Mouse (Mus musculus): ENCODE measurements around the gene Pabpc1l. TPM values are rescaled to one million over a fixed set of nuclear protein-coding genes. Genes with fewer than 3 reads are reported as not detected.

The Pabpc1l gene
- polyA plus RNA-seq (2016; fragmentation: Nextera tagmentation; extraction: Ambion mirVana), result 1.5 and 1.6 TPM in 2 replicates

GRCm38 (mm10) chr2:164025150-164025549 lies at the start of gene Pabpc1l:
Gene Pabpc1l (plus strand): TSS chr2:164025450.
- H3K36me3 ChIP-seq (replicated peaks), result peaks cover 4% of the 10 kb centered on the region
- peaks cover 10% of the 10 kb centered on the region for H3K4me1 ChIP-seq
- no peak within 1 kb of the TSS for H3K4me3 ChIP-seq
- no peaks in the 10 kb centered on the region for H3K27me3 ChIP-seq (ENCODE audit: poor library complexity, severe bottlenecking)
- no peak within 1 kb of the TSS for H3K27ac ChIP-seq
- H3K9me3 ChIP-seq, result no peaks in the 10 kb centered on the region
- DNase-seq (ENCODE audit: extremely low spot score, low spot score), result no peak
- 88% methylated on average over 16 of the region's 16 CpGs for WGBS

- peaks cover 5% of the 10 kb centered on the region for H3K9me3 ChIP-seq
- H3K36me3 ChIP-seq (replicated peaks), result no peaks in the 10 kb centered on the region
- no peak overlapping the region for H3K27ac ChIP-seq
- DNase-seq (ENCODE audit: extremely low spot score, low spot score), result no peak
- no peaks in the 10 kb centered on the region for H3K4me1 ChIP-seq
- H3K27me3 ChIP-seq (ENCODE audit: poor library complexity, severe bottlenecking), result no peaks in the 10 kb centered on the region
- 85% methylated on average over 6 of the region's 7 CpGs for WGBS
- no peak overlapping the region for H3K4me3 ChIP-seq
Observed at GRCm38 (mm10) chr2:163976448-163976847, 48.8 kb upstream of the Pabpc1l start.

GRCm38 (mm10) chr2:163987233-163987632 lies 38.0 kb upstream of the Pabpc1l start:
- Histone ChIP-seq H3K27ac (no peak overlapping the region), H3K4me1 (no peaks in the 10 kb centered on the region), H3K4me3 (no peak overlapping the region), H3K9me3 (no peaks in the 10 kb centered on the region), H3K36me3 (replicated peaks) (no peaks in the 10 kb centered on the region), H3K27me3 (ENCODE audit: poor library complexity, severe bottlenecking) (no peaks in the 10 kb centered on the region)
- WGBS, result 89% methylated on average over 8 of the region's 8 CpGs
- DNase-seq (ENCODE audit: extremely low spot score, low spot score), result no peak

GRCm38 (mm10) chr2:163992871-163993270 lies 32.4 kb upstream of the Pabpc1l start:
- Histone ChIP-seq H3K27me3 (ENCODE audit: poor library complexity, severe bottlenecking) (no peaks in the 10 kb centered on the region), H3K36me3 (replicated peaks) (peaks cover 10% of the 10 kb centered on the region), H3K4me1 (peaks cover 31% of the 10 kb centered on the region), H3K9me3 (no peaks in the 10 kb centered on the region), H3K4me3 (no peak overlapping the region), H3K27ac (no peak overlapping the region)
- no peak for DNase-seq (ENCODE audit: extremely low spot score, low spot score)
- WGBS, result 96% methylated on average over 2 of the region's 2 CpGs

GRCm38 (mm10) chr2:163994654-163994976 lies 30.6 kb upstream of the Pabpc1l start, which contains the start of gene Ywhab:
Gene Ywhab (plus strand): TSS chr2:163994960.
- no peak for DNase-seq (ENCODE audit: extremely low spot score, low spot score)
- Histone ChIP-seq H3K27me3 (ENCODE audit: poor library complexity, severe bottlenecking) (no peaks in the 10 kb centered on the region), H3K4me1 (peaks cover 31% of the 10 kb centered on the region), H3K36me3 (replicated peaks) (peaks cover 24% of the 10 kb centered on the region), H3K4me3 (peak within 1 kb of the TSS; percentile 98), H3K9me3 (no peaks in the 10 kb centered on the region), H3K27ac (peak within 1 kb of the TSS; percentile 94)
- 0% methylated on average over 14 of the region's 14 CpGs for WGBS

GRCm38 (mm10) chr2:163994977-163995862 lies 30.0 kb upstream of the Pabpc1l start:
- Histone ChIP-seq H3K27me3 (ENCODE audit: poor library complexity, severe bottlenecking) (no peaks in the 10 kb centered on the region), H3K27ac (peak overlapping the region; percentile 94)

GRCm38 (mm10) chr2:163996275-163996674 lies 29.0 kb upstream of the Pabpc1l start:
- H3K4me1 ChIP-seq, result peaks cover 31% of the 10 kb centered on the region
- peak overlapping the region; percentile 94; the same call in 1 of the 2 replicates for H3K27ac ChIP-seq
- H3K36me3 ChIP-seq (replicated peaks), result peaks cover 31% of the 10 kb centered on the region
- 86% methylated on average over 6 of the region's 6 CpGs for WGBS
- no peaks in the 10 kb centered on the region for H3K9me3 ChIP-seq
- DNase-seq (ENCODE audit: extremely low spot score, low spot score), result no peak
- H3K4me3 ChIP-seq, result peak overlapping the region; percentile 98
- H3K27me3 ChIP-seq (ENCODE audit: poor library complexity, severe bottlenecking), result no peaks in the 10 kb centered on the region

More at GRCm38 (mm10) chr2:163994977-163995862, 30.0 kb upstream of the Pabpc1l start:
- peak overlapping the region; percentile 98 for H3K4me3 ChIP-seq
- peaks cover 31% of the 10 kb centered on the region for H3K4me1 ChIP-seq
- peaks cover 29% of the 10 kb centered on the region for H3K36me3 ChIP-seq (replicated peaks)
- no peaks in the 10 kb centered on the region for H3K9me3 ChIP-seq
- under 1% methylated on average over 78 of the region's 79 CpGs for WGBS
- DNase-seq (ENCODE audit: extremely low spot score, low spot score), result peak; percentile 95

- H3K27ac ChIP-seq, result no peak overlapping the region
- H3K27me3 ChIP-seq (ENCODE audit: poor library complexity, severe bottlenecking), result no peaks in the 10 kb centered on the region
- peaks cover 33% of the 10 kb centered on the region for H3K36me3 ChIP-seq (replicated peaks)
- no peaks in the 10 kb centered on the region for H3K9me3 ChIP-seq
- 91% methylated on average over 5 of the region's 5 CpGs for WGBS
- DNase-seq (ENCODE audit: extremely low spot score, low spot score), result no peak
- peak overlapping the region; percentile 98; the same call in 1 of the 2 replicates for H3K4me3 ChIP-seq
- H3K4me1 ChIP-seq, result peaks cover 31% of the 10 kb centered on the region
Observed at GRCm38 (mm10) chr2:163996899-163997298, 28.4 kb upstream of the Pabpc1l start.

- 97% methylated on average over 6 of the region's 6 CpGs for whole genome bisulfite sequencing
Observed at GRCm38 (mm10) chr2:163998981-163999380, 26.3 kb upstream of the Pabpc1l start.

GRCm38 (mm10) chr2:164002637-164003036 lies 22.6 kb upstream of the Pabpc1l start:
- Histone ChIP-seq H3K9me3 (no peaks in the 10 kb centered on the region), H3K4me3 (no peak overlapping the region), H3K4me1 (peaks cover 24% of the 10 kb centered on the region), H3K27ac (no peak overlapping the region), H3K27me3 (ENCODE audit: poor library complexity, severe bottlenecking) (no peaks in the 10 kb centered on the region), H3K36me3 (replicated peaks) (peaks cover 37% of the 10 kb centered on the region)
- WGBS, result 93% methylated on average over 3 of the region's 3 CpGs
- DNase-seq (ENCODE audit: extremely low spot score, low spot score), result no peak

More at GRCm38 (mm10) chr2:163998981-163999380, 26.3 kb upstream of the Pabpc1l start:
- DNase-seq (ENCODE audit: extremely low spot score, low spot score), result no peak
- no peak overlapping the region for H3K27ac ChIP-seq
- H3K36me3 ChIP-seq (replicated peaks), result peaks cover 38% of the 10 kb centered on the region
- H3K27me3 ChIP-seq (ENCODE audit: poor library complexity, severe bottlenecking), result no peaks in the 10 kb centered on the region
- H3K4me1 ChIP-seq, result peaks cover 32% of the 10 kb centered on the region
- no peaks in the 10 kb centered on the region for H3K9me3 ChIP-seq
- H3K4me3 ChIP-seq, result no peak overlapping the region

GRCm38 (mm10) chr2:164004503-164004902 lies 20.7 kb upstream of the Pabpc1l start:
- no peak for DNase-seq (ENCODE audit: extremely low spot score, low spot score)
- no peaks in the 10 kb centered on the region for H3K9me3 ChIP-seq
- peaks cover 22% of the 10 kb centered on the region for H3K36me3 ChIP-seq (replicated peaks)
- no peak overlapping the region for H3K4me3 ChIP-seq
- H3K27me3 ChIP-seq (ENCODE audit: poor library complexity, severe bottlenecking), result no peaks in the 10 kb centered on the region
- no peak overlapping the region for H3K27ac ChIP-seq
- WGBS, result 81% methylated on average over 5 of the region's 5 CpGs
- H3K4me1 ChIP-seq, result peaks cover 24% of the 10 kb centered on the region

- H3K9me3 ChIP-seq, result no peaks in the 10 kb centered on the region
- H3K27me3 ChIP-seq (ENCODE audit: poor library complexity, severe bottlenecking), result no peaks in the 10 kb centered on the region
- no peak for DNase-seq (ENCODE audit: extremely low spot score, low spot score)
- no peak overlapping the region for H3K4me3 ChIP-seq
- H3K27ac ChIP-seq, result no peak overlapping the region
- peaks cover 24% of the 10 kb centered on the region for H3K4me1 ChIP-seq
- peaks cover 25% of the 10 kb centered on the region for H3K36me3 ChIP-seq (replicated peaks)
- WGBS, result 77% methylated on average over 10 of the region's 10 CpGs
Observed at GRCm38 (mm10) chr2:164006932-164007331, 18.3 kb upstream of the Pabpc1l start.

GRCm38 (mm10) chr2:164007547-164007946 lies 17.7 kb upstream of the Pabpc1l start:
- Histone ChIP-seq H3K27ac (no peak overlapping the region), H3K9me3 (no peaks in the 10 kb centered on the region), H3K4me1 (peaks cover 24% of the 10 kb centered on the region), H3K36me3 (replicated peaks) (peaks cover 31% of the 10 kb centered on the region), H3K27me3 (ENCODE audit: poor library complexity, severe bottlenecking) (no peaks in the 10 kb centered on the region), H3K4me3 (no peak overlapping the region)
- DNase-seq (ENCODE audit: extremely low spot score, low spot score), result no peak
- 92% methylated on average over 8 of the region's 8 CpGs for WGBS
